Mouse (Mus musculus) liver, embryonic 14.5 days (tissue): Measurements from ENCODE around the gene Naa38.

Experiments used
- CTCF ChIP-seq: IDR thresholded peaks from 2 replicates; pipeline ENCODE4 v1.5.1; 2016; ENCODE audit warnings: antibody characterized with exemption, low read depth, control low read depth
- EP300 ChIP-seq: IDR thresholded peaks from 2 replicates; pipeline ENCODE4 v1.6.1; 2016; ENCODE audit warnings: antibody characterized with exemption, low read depth

- TF ChIP-seq CTCF (no peak), EP300 (no peak)
Measured at GRCm38 (mm10) chr11:69356544-69356943, 38.7 kb upstream of the Naa38 start.
